Mouse (Mus musculus) liver, embryonic 14.5 days (tissue): ENCODE measurements around the gene Tnfsf12. TPM values are rescaled to one million over a fixed set of nuclear protein-coding genes. Genes with fewer than 3 reads are reported as not detected.
A peak's percentile ranks its signal among the peaks of the same experiment; 100 is the strongest.

Source experiments
- ATAC-seq: fragments of 200-750 bp; cut with Nextera tagmentation; 2 replicates; pipeline ENCODE4 v1.8.0; 2017; ENCODE audit warnings: moderate number of reproducible peaks, mild to moderate bottlenecking, moderate library complexity; ENCODE audit not compliant: insufficient read depth
- DNase-seq, 3 experiments: peaks; one replicate each; pipeline ENCODE4 v3.0.0-alpha.2; 2012 to 2013; ENCODE audit warnings: low read depth in 3 of 3, low spot score in 3 of 3
- H3K27ac ChIP-seq: fragments of 300-500 bp; sonication (generic); 2 replicates; pipeline ENCODE4 v1.5.1; 2014; ENCODE audit warnings: moderate library complexity, mild to moderate bottlenecking, control low read depth, inconsistent platforms
- H3K27me3 ChIP-seq: fragments of 300-500 bp; sonication (generic); 2 replicates; pipeline ENCODE4 v1.6.1; 2014; ENCODE audit warnings: mild to moderate bottlenecking, low read length, moderate library complexity; ENCODE audit not compliant: control insufficient read depth, insufficient read depth
- H3K36me3 ChIP-seq: fragments of 300-500 bp; sonication (generic); replicated peaks from 2 replicates; pipeline ENCODE4 v1.6.1; 2014; ENCODE audit warnings: low read depth; ENCODE audit not compliant: control insufficient read depth, insufficient read depth
- H3K4me1 ChIP-seq, 2 experiments: fragments of 200-500 bp in 1 of 2; fragments of 300-500 bp in 1 of 2; sonication (generic) in 1 of 2; replicated peaks; 2 replicates each; pipeline ENCODE4 v1.6.1; 2012 to 2014; ENCODE audit warnings: antibody characterized with exemption in 1 of 2, inconsistent platforms in 1 of 2, low read length in 1 of 2; ENCODE audit not compliant: control insufficient read depth in 2 of 2, insufficient read depth in 2 of 2
- H3K4me2 ChIP-seq: fragments of 300-500 bp; sonication (generic); 2 replicates; pipeline ENCODE4 v1.6.1; 2014; ENCODE audit warnings: low read depth, mild to moderate bottlenecking, control low read depth, moderate library complexity
- H3K4me3 ChIP-seq, 2 experiments: fragments of 200-500 bp in 1 of 2; fragments of 300-500 bp in 1 of 2; sonication (generic) in 1 of 2; 2 replicates each; pipeline ENCODE4 v1.5.1; 2012 to 2014; ENCODE audit warnings: low read depth in 2 of 2, low read length in 2 of 2, mild to moderate bottlenecking in 2 of 2, control low read depth in 1 of 2, inconsistent platforms in 1 of 2, moderate library complexity in 1 of 2; ENCODE audit not compliant: insufficient read depth in 1 of 2
- H3K9ac ChIP-seq: fragments of 300-500 bp; sonication (generic); replicated peaks from 2 replicates; pipeline ENCODE4 v1.6.1; 2014; ENCODE audit warnings: mild to moderate bottlenecking, control low read depth, moderate library complexity
- H3K9me3 ChIP-seq: fragments of 300-500 bp; sonication (generic); 2 replicates; pipeline ENCODE4 v1.6.1; 2016; ENCODE audit warnings: low read length, mixed read lengths; ENCODE audit not compliant: control insufficient read depth
- CTCF ChIP-seq: IDR thresholded peaks from 2 replicates; pipeline ENCODE4 v1.5.1; 2016; ENCODE audit warnings: antibody characterized with exemption, low read depth, control low read depth
- EP300 ChIP-seq: IDR thresholded peaks from 2 replicates; pipeline ENCODE4 v1.6.1; 2016; ENCODE audit warnings: antibody characterized with exemption, low read depth
- WGBS: fragments of 180-500 bp; shearing (Covaris S2); extraction: QIAGEN DNeasy Blood & Tissue Kit; methylation state at CpG from one replicate; pipeline ENCODE4 v1.1.7; 2014; ENCODE audit not compliant: insufficient replicate concordance; 5-methylcytosine and 5-hydroxymethylcytosine counted together
- polyA plus RNA-seq, 2 experiments: library from polyadenylated mRNA; depleted of rRNA in 1 of 2; stranded (reverse) in 1 of 2; unstranded in 1 of 2; fragments of >200 nt; fragmentation: Nextera tagmentation in 1 of 2; extraction: Ambion mirVana in 1 of 2; gene quantifications; 2 replicates each; pipeline versions ENCODE4 v1.2.1 to v1.2.3; 2012 to 2014

Gene Tnfsf12
- polyA plus RNA-seq, 2 experiments = 3.1 to 4.3 TPM

- H3K9me3 ChIP-seq = no peaks in the 10 kb centered on the region
- peak within 1 kb of the TSS; percentile 74 for H3K4me2 ChIP-seq
- DNase-seq (peak; percentile 90 to 92 (median 91)), ATAC-seq (peak; percentile 93)
- peaks cover 42% of the 10 kb centered on the region for H3K36me3 ChIP-seq
- H3K9ac ChIP-seq = peak within 1 kb of the TSS; percentile 60
- WGBS = under 1% methylated on average over 48 of the region's 48 CpGs
- H3K4me1 ChIP-seq = peaks cover 19% of the 10 kb centered on the region in 2 experiments
- peak within 1 kb of the TSS; percentile 81 for H3K27ac ChIP-seq
- no peaks in the 10 kb centered on the region for H3K27me3 ChIP-seq
- TF ChIP-seq CTCF (peak; percentile 75), EP300 (peak; percentile 33)
- peak within 1 kb of the TSS; percentile 64 to 98 for H3K4me3 ChIP-seq
These were observed 33.3 kb downstream of the Tnfsf12 start, which contains the start of gene Mpdu1 for GRCm38 (mm10) chr11:69662213-69662966. Gene Mpdu1, minus strand, starts transcription at chr11:69662642.

DNA sequence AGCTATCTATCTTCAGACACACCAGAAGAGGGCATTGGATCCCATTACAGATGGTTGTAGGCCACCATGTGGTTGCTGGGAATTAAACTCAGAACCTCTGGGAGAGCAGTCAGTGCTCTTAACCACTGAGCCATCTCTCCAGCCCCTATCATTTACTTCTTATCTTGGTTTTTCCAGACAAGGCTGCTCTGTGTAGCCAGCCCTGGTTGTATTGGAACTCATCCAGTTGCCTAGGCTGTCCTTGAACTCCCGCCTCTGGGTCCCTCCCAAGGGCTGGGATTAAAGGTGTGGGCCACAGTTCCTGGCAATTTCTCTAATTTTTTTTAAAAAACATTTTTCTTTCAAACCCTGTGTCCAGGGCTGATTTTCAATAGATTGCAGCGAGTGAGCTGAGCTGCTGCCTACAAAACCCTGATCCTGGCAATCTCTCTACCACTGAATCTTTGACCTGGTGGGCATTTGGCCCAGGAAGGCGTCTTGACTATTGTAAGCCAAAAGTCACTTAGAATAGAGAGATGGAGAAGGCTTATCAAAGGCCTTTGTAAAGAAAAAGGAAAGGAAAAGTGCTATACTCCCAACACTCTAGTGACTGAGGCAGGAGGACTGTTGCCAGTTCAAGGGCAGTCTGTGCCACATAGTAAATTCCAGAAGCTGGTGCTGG is 34.3 kb downstream of the Tnfsf12 start:
- H3K4me1 ChIP-seq = peaks cover 20 to 27% of the 10 kb centered on the region in 2 experiments
- H3K9me3 ChIP-seq = no peaks in the 10 kb centered on the region
- DNase-seq (peak in 1 of 3 experiments; percentile 35), ATAC-seq (no peak)
- peak overlapping the region; percentile 64 to 98 for H3K4me3 ChIP-seq
- peak overlapping the region; percentile 74 for H3K4me2 ChIP-seq
- H3K9ac ChIP-seq = peak overlapping the region; percentile 60
- no peaks in the 10 kb centered on the region for H3K27me3 ChIP-seq
- H3K27ac ChIP-seq = peak overlapping the region; percentile 81
- peaks cover 40% of the 10 kb centered on the region for H3K36me3 ChIP-seq
- 37% methylated on average over 3 of the region's 3 CpGs for WGBS
- no peak for TF ChIP-seq CTCF
- TF ChIP-seq EP300 = no peak

DNA sequence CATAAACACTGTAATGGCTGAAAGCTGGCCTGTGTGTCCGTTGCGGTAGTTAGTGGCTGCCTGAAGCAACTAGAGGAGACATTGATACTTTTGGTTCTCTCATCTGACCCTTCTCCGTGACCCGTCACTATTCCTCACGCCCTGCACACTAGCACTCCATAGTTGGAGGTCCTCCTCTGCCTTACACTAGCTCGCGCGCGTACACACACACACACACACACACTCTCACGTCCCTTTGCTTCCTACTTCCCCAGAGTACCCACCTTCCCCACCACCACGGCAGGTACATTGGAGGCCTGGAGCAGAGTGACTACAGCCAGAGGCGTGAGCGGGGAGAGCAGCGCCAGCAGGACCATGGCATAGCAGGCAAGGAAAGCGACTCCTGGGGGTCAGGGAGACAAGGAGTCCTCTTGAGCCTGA is 38.2 kb downstream of the Tnfsf12 start:
- 75% methylated on average over 15 of the region's 15 CpGs for WGBS
- Histone ChIP-seq H3K27me3 (no peaks in the 10 kb centered on the region), H3K9ac (no peak overlapping the region), H3K4me2 (no peak overlapping the region), H3K9me3 (no peaks in the 10 kb centered on the region), H3K4me3 (no peak overlapping the region), H3K27ac (no peak overlapping the region), H3K4me1 (peaks cover 13 to 17% of the 10 kb centered on the region in 2 experiments), H3K36me3 (peaks cover 25% of the 10 kb centered on the region)
- no peak for ATAC-seq
- TF ChIP-seq CTCF = no peak
- TF ChIP-seq EP300 = no peak
- DNase-seq = no peak

DNA sequence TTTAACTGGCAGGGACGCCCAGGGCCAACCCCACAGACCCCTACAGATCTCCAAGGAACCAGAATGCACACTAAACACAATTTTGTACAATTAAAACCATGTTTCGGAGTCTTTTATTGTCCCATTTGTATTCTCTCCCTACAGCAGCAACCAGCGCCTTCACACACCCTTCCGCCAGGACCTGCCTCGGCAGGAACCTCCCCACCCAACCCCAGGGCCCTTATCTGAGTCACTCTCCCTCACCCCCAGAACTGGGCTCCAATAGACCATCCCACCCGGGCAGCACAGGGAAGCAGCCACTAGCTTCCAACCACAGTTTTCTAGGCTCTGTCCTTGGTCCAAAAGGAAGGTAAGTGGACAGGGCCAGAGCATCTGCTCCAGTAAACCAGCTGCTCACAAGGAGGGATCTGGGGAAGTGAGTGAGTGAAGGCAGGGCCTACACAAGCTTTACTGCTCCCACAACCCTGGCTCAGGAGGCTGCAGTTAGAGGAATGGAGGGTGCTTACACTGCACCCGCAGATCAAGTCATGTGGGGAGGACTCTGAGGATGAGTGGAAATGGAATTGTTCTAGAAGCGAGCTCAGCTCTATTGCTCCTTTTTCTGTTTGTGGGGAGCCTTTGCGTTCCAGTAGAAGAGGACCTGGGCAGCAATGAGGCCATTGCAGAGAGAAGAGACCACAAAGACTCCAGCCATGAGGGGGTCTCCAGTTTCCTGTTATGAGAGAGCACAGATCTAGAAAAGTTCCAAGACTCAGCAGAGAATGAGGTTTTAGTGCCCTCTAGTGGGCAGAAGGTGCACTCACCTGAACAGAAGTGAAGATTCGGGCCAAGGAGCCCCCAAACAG is 38.8 kb downstream of the Tnfsf12 start:
- peaks cover 30% of the 10 kb centered on the region for H3K36me3 ChIP-seq
- no peak overlapping the region for H3K9ac ChIP-seq
- no peak overlapping the region for H3K27ac ChIP-seq
- no peak overlapping the region for H3K4me2 ChIP-seq
- H3K9me3 ChIP-seq = no peaks in the 10 kb centered on the region
- H3K27me3 ChIP-seq = no peaks in the 10 kb centered on the region
- no peak overlapping the region for H3K4me3 ChIP-seq
- no peak for TF ChIP-seq EP300
- TF ChIP-seq CTCF = peak; percentile 88
- 49% methylated on average over 10 of the region's 10 CpGs for WGBS
- H3K4me1 ChIP-seq = peaks cover 13 to 17% of the 10 kb centered on the region in 2 experiments
- ATAC-seq (no peak), DNase-seq (no peak)
